Mouse (Mus musculus) hindlimb bud, embryonic 11.5 days (tissue): ENCODE measurements around the gene Nol4l.
"Not testable (repeated sequence)": the region's sequence is repeated elsewhere in the genome, so short reads cannot be mapped to it uniquely, and the experiment has no call there.

Source experiments
- DNase-seq: peaks from one replicate; pipeline ENCODE4 v3.0.0-alpha.2; 2012; ENCODE audit warnings: low read depth, low spot score; ENCODE audit errors: extremely low spot score

Nol4l gene

DNA sequence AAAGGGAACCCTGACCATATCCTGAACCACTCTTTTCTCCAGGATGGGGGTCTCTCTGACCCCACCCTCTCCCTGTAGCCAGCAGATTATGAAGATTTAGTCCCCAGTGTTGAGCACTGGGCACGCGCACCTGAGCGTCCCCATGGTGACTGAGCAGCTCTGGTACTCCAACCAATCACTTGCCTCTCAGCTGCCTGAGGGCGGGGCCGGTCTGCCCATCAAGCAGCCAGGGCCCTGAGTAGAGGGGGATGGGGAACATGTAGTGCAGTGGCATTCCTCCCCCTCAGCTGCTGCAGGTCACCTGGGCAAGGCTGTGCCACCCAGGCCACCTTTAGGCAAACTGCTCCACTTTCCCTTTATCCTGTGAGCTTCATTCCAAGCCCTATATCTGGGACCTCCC is 107.7 kb downstream of the Nol4l start:
- no peak for DNase-seq

DNA sequence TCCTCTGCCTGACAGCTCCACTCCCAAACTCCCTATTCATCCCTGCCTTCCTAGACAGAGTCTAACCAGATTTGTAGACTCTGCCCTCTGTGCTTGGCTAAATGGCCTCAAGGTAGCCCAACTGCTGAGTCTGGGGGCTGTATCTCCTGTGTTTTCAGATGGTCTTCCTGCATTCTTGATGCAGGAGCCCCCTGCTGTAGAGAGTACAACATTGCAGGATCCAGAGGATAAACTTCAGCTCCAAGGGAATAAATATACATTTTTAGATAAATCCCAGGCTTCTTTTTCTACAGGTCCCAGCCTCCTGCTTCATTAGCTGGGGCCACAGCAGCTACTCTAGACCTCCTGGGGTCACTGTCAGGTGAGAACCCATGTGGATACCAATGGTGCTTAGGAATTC is 108.5 kb downstream of the Nol4l start:
- DNase-seq, result no peak

DNA sequence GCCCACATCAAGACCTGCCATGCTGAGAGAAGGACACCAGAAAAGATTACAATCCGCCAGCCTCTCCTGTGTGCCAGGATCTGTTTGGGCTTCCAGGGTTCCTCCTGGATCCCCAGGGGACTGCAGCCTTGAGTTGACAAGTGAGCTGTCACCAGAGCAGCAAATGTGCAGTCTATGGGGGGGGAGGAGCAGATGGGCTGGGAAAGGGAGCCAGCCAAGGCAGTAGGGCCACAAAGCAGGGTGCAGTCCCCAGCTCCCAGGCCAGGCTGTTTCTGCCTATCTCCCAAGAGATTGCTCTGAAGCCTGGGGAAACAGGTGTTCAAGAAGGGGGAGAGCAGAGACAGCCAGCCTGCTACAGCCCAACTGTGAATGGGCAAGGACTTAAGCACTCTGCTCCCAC is 111.4 kb downstream of the Nol4l start:
- no peak for DNase-seq

DNA sequence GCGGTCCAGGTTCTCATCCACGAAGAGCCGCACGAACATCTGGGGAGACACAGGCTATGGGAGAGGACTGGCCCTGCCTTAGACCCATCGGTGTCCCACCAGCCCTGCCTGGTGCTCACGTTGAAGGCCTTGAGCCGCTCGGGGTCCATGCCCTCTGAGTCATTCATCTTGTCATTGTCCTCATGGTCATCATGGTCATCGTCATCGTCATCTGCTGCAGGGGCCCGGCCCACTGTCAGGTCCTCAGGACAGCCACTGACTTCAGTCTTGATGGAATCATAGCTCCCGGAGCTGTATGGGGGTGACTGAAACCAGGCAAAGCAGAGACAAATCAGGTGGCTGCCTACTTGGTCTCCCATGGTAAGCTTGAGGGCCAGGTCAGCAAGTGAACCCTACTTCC is 111.9 kb downstream of the Nol4l start:
- no peak for DNase-seq

DNA sequence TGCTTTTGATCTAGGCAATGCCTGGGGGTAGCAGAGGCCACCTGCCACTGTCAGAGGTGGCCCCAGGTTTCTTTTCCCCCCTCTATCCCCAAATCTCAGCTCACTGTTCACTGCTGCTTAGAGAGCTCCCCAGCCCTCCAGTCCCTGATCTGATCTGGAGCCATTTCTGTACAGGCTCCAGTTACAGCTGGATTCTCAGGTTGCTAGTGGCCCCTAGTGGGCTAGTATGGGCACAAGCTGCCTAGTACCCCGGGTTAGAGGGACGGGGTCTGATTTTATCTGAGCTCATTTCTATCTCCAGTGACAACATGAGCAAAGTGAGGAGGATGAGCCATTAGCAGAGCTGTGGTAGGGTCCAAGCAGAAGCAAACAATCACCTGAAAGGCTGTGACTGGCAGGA is 115.2 kb downstream of the Nol4l start:
- DNase-seq, result no peak

DNA sequence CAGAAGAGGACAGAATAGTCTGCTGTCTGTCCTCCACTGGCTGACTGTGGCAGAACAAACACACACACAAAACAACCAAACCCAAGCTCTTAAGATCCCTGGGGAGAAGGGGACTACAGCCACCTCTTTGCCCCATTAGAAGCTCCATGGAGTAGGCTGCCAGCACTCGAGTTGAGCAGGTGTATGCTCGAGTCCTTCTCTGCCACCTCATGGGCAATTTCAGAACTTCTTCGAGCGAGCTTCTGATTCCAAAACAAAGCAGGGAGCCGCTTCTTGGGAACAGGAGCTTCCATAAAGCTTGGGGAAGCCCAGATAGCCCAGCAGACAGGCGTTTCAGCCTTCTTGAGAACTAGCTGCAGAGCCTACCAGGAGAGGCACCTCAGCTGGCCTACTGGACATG is 117.2 kb downstream of the Nol4l start:
- no peak for DNase-seq

DNA sequence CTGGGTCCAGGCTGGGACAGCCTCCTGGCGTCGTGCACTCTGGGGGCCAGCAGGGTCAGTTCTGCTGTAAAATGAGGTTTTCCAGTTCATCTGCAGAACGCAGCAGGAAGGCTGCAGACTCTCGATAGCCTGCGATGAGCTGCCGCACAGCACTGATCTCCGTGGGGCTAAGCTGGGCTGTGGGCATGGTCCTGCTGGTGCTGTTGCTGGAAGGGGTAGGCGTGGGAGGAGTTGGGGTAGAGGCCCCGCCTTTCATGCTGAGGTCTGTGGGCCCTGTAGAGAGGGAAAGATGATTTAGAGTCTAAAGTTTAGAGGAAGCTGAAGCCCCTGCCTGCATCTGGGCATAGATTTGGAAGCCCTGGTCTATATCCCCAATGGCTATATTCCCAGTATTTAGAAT is 118.2 kb downstream of the Nol4l start:
- DNase-seq, result no peak

DNA sequence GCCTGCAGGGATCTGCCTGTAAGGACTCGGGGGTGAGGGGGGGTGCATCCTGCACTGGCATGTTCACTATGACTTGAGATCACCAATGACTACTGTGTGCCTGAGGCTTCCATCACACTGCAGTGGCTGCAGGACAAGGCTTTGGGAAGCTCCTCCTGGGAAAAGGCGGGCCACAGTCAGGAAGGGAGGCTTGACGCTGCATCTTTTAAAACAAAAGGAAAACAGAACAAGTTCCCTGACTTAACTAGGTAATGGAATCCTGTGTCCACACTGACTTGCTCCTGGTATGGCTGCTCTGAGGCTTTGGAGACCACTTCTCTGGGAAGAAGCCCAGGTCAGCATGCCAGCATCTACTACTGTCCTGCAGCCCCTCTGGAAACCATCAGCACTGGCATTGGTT is 120.8 kb downstream of the Nol4l start:
- DNase-seq, result no peak

DNA sequence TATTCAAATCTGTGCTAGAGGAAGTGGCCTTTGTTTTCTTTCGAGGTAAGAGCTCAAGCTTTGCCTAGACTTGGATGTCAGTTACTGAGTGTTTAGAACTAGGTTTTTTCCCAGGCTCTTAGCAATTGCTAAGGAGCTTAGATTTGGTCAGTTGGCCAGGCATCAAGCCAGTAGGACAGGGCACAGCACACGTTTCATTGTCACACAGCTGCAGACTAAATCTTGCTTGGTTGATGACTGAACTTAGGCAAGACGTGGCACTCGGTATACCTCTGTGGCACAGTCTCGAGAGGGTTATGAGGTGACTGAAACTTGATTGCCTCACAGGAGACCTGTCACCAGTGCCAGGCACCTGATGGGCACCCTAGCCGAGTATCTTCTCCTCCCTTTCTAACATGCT is 122.9 kb downstream of the Nol4l start:
- DNase-seq, result no peak

DNA sequence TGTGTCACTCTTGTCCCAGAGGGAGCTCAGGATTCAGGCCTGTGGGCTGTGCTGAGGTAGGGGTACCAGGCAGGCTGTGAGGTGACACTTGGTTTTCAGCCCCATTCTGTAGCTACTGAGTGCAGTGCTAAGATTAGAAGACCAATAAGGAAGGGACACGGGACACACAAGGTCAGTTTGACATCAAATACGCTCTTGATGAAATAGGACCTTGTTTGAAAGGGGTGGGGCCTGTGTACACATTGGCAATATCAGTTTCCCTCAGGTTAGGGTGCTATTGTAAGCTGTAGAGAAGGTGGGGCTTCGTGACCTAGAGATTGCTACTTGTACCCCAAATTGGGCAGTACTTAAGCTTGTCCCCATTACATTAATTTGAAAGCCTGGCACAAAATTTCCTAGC is 124.9 kb downstream of the Nol4l start:
- no peak for DNase-seq

DNA sequence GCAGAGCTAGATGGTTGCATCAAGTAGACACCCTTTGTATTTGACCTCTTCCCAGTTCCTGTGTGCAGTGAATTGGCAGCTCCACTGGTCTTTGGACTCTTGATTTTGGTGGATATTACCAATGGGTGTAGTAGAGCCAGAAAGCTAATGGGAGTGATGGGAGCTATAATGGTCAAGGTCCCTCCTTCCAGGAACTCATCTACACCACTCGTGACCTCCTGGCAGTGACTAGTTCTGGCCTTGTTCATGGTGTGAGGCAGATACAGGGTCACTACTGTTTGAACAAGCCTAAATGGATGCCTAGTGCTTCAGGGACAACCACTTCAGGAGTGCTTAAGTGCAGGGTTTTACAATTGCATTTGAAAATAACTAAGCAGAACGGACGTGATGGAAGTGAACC is 125.7 kb downstream of the Nol4l start:
- DNase-seq, result no peak

DNA sequence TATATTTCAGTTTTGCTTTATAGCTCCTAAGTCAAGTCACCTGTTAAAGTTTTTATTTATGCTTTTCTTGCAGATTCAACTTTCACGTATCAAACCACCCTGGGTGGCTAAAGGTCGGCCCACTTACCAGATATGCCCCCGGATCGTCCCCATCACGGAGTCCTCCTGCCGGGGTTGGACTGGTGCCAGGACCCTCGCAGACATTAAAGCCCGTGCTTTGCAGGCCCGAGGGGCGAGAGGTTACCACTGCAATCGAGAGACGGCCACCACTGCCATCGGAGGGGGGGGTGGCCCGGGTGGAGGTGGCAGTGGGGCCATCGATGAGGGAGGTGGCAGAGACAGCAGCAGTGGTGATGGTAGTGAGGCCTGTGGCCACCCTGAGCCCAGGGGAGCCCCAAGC is 130.6 kb downstream of the Nol4l start:
- DNase-seq, result no peak

DNA sequence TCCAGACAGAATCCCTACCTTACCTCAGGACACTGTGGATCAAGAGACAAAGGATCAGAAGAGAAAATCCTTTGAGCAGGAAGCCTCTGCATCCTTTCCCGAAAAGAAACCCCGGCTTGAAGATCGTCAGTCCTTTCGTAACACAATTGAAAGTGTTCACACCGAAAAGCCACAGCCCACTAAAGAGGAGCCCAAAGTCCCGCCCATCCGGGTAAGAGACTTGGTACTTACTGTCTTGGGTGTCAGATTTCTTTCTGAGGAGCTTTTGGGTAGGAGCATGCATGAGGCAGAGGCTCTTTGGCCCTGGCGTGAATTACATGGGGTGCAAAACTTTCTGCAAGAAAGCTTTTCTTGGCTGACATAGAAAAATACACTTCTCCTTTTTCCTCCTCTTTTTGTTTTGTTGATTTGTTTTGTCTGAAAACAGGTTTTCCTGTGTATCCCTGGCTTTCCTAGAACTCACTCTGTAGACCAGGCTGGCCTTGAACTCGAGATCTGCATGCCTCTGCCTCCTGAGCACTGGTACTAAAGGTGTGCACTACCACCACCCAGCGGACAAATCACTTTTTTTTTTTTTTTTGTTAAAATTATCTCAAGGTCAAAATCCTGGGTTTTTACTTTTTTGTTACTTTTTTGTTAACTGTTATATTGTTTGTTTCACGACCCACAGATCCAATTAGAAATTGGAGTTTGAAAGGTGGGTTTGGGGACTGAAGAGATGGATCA is 131.8 kb downstream of the Nol4l start:
- DNase-seq, result no peak

DNA sequence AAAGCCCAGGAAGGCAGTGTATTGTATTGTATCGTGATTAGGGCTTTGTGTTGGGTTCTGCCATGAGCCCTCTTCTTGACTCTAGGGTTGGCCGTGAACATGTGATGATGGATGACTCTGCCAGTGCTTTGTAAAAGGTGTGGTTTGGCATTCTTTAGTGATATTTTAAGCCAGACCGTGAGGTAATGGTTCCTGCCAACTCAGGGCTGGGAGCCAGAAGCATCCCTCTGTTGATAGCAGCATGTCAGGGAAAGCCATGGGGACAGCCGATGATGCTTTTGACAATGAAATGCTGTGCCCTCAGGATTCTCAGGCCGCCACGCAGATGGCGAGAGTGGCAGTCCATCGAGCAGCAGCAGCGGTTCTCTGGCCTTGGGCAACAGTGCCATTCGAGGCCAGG is 136.7 kb downstream of the Nol4l start:
- DNase-seq, result no peak

DNA sequence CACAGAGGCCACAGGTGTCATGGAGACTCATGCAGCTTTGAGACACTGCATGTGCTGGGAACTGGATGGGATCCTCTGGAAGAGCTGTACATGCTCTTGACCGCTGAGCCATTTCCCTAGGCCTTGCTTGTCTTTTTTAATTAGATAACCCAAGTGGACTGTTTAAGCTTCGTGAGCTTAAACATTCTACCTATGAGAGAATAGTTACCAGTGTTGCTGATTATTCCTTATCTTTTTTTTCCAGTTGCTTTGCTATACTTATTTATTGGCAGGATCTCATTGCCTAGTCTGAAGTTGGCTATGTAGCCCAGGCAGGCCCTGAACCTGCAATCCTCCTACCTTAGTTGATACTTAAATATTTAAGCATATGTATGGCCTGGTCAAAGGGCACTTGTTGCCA is 139.9 kb downstream of the Nol4l start:
- DNase-seq, result no peak

DNA sequence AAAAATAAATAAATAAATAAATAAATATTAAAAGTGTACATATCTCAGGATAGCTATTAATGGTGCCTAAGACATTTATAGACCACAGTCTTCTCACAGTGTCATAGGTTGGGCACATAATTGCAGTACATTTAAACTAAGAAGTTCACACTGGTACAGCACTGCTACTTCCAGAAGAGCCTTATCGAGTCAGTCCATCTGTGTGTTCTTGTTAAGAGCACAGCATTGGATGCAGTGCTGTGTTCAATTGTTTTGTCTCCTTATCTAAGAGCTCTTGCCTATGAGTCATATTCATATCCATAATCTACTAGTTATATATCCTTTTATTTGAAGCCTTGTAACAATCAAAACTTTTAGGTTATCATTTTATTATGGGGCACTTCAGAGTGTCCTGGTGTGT is 149.3 kb downstream of the Nol4l start:
- no peak for DNase-seq

DNA sequence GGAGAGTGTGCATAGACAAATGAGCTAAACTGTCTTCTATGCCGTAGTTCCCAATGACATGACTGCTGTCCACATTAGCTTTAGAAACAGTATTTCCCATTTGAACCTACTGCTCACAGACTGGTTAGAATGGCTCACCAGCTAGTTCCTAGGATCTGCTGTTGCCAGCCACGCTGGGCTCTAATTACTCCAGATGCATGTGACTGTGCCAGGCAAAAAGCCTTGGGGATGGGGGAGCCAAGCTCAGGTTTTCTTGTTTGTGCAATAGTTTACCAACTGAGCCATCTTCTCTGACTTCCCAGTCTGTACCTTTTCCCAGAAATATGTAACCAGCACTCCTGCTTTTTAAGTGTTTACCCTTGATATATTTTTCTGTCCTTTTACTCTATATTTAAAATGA is 154.4 kb downstream of the Nol4l start:
- no peak for DNase-seq

DNA sequence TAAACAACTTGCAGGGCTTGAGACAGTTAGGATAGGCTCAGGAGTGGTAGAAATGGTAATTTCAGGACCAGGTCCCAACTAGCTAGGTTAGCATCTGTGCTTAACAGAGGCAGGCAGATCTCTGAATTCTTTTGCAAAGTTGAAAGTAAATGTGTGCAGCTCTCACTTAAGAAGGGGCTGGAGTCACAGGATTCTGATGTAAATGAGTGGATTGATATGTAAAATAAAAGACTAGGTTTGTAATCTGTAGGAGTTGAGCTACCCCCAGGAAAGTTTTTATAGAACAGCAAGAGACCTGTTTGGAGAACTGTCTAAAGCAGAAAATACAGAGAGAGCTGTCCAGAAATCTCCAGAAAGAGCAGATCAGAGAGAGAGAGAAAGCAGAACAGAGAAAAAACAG is 158.9 kb downstream of the Nol4l start:
- DNase-seq, result no peak

DNA sequence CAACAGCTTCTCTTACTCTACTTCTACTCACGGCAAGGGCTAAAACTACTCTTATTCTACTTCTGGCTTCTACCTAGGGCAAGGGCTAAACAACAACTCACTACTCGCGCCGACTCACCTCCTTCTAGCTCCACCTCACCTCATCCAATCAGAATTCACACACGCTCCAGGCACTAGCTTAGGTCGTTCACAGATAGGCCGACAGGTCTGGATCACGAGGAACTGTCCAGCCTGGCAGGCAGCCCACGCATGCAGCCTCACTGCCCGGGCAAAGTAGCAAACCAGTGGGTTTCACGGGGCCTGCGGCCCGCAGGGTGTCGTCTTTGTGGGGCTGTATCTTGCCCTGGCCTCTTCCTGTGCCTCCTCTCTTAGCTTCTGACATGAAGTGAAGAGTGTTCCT is 165.2 kb downstream of the Nol4l start:
- DNase-seq, result not testable (repeated sequence)

DNA sequence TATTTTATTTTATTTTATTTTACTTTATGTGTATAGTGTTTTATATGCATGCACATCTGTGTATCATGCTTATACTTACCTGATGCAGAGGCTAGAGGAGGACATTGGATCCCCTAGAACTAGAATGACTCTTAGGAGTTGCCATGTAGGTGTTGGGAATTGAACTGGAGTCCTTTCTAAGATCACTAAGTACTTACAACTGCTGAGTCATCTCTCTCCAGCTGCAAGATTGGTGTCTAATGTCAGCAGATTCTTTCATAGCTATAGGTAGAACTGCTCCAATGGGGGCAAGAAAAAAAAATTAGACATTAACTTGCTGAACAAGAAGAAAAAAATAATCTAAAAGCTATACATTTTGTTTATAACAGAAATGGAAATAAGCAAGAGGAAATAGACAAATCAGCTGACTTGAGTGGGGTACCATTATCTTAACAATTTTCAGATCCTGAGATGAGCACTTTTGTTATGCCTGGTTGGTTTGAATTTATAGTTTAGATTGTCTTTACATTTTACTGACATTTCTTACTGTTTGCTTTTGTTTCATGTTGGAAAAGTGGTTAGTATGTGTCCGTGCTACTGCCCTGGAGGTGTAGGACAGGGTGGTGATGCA is 168.6 kb downstream of the Nol4l start:
- DNase-seq, result no peak
